Mouse (Mus musculus): ENCODE measurements around the gene Magi2.

Magi2 gene

DNA sequence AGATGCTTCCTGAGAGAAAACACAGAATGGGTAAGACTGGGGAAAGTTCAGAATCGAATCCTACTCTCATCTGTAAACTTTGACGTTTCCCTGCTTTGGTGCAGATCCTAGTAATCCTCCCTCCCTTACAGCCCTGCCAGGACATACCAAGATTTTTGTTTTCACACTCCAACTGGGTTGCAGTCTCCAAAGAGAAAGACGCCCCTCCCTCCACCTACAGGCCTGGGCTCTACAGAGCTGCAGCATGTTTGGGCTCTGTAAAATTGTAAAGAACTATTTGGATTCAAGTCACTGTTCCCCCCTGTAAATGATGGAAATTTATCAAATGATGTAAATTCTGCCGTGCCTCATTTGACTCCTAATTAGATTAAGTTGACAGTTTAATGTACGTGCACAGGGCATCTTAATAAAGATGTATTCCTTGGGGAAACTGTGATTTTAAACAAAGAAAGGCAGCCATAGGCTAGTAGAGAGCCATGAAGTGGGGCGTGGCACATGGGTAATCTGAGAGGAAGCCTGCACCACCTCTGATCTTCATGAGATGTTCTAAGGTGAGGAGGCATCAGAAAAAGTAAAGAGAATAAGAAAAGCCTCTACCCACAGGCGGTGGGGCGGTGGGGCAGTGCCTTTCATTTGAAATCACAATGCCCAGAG, 1310.7 kb downstream of the Magi2 start:
- no peak for DNase-seq

DNA sequence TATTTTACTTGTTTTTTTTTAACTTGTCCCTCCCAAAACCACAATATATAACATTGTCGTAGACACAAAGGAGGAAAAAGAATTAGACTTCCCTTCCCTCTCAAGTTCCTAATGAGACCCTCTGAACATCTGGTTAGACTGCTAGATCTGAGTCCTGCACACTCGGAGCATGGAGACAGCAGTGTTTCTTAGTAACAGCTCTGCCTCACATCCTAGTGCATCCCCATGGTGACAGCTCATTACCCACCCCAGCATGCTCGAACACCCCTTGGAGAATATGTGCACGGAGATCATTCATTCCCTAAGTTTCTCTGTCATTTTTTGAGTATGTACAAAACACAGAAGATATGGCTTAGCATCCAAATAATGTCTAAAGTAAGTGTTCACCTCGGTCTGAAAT, 1317.5 kb downstream of the Magi2 start:
- DNase-seq: no peak

DNA sequence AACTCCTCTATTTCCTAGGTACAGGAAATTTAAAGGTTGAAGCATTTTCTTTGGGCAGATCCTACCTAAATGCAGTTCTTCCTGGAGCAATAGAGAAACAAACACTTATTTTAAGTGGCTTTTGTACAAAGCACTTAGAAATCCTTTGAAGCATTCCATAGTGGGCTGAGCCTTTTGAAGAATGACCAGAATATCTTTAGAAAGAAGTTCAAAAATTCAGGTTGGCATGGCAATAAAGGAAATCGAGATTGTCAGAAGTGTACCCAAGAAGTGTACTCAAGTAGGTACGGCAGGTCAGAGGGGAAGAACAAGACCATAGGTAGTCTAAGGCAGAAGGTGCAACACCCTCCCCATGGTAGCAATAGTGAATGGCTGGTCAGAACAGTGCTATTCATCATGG, 1332.5 kb downstream of the Magi2 start:
- no peak for DNase-seq

DNA sequence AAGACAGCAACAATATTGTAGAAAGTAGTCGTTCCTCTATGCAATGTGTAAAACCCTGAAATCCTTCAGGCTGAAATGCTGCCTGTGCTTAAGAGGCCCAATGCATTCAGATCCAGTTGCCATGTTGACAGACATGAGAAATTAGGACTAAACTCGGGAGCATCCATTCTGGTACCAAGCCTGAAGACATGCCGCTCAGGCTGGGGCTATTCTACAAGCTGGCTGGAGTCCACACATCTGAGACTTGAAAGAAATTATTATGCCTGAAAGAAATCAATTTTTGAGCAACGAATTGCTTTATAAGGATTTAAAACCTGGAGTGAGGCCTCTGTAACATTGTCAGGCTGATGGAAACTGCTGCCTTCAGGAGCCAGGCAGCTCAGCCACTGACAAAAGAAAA, 1333.0 kb downstream of the Magi2 start:
- no peak for DNase-seq

DNA sequence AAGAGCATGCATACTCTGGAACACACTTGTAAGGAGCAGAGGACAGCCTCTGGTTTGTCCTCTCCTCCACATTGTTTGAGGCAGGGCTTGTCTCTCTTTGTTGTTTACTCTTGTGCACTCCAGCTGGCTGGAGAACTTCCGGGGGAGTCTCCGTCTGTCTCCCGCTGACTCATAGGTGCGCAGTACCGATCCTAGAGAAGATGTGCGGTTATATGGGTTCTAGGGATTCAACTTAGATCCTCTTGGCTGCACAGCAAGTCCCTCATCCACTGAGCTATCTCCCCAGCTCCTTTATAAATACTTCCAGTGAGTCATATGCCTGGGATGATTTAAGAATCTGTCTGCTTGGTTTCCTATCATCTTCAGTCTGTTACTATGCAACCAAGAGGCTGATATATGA, 1341.6 kb downstream of the Magi2 start:
- DNase-seq: no peak

DNA sequence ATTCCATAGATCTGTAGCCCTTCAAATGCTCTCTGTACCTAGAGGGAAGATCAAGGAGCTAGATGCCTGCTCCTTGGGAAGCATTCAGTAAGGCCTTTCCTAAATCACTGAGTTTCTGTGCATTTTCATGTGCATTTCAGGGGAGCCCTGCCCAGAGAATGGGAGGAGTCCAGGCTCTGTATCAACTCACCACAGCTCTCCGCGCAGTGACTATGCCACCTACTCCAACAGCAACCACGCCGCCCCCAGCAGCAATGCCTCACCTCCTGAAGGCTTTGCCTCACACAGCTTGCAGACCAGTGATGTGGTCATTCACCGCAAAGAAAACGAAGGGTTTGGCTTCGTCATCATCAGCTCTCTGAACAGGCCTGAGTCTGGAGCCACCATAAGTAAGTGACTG, 1342.1 kb downstream of the Magi2 start:
- no peak for DNase-seq

DNA sequence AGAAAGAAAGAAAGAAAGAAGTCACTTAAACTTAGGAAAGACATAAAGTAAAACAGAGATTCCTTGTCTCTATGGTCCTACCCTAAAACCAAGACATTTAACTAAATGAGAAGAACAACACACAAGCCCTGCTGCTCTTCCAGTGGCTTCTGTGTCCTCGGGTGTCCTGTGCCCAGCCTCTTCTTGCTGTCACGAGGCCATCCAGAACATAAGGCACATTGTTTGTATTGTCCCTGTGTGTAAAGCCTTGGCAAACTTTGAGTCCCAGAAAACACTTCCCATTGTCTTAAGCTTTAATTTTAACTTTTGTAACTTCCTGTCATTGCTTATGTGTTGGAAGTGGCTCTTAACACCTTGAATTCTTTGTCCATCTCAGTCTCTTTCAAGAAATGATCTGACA, 1348.0 kb downstream of the Magi2 start:
- no peak for DNase-seq

DNA sequence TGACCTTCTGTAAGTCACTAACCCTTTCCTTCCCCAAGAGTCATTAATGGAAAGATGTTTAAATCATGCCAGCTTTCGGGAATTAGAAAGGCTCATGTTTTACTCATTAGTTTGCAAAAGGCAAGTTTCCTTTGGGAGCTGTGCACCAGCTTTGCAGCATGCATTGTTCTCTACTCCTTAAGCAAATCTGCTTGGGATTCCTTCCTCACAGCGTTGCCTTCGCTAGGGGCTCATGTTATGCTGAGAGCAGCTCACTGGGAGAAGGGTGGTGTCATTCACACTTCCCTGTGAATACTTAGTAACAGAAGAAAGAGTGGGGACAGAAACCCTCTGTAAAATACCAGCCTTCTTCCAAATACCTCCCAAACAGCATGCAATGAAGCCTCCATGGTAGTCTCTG, 1349.0 kb downstream of the Magi2 start:
- DNase-seq: no peak

DNA sequence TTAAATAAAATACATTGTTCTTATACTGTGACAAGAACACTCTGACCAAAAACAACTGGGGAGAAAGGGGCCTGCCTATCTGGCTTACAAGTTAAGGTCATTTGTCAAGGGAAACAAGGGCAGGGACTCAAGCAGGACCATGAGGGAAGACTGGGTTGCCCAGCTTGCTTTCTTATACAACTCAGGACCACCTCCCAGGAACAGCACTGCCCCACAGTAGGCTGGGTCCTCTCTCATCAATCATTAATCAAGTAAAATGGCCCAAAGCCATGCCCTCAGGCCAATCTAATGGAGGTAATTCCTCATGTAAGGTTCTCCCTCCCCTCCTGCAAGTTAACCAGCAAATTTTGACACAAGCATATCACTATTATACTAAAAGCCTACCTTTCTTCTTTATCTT, 1349.4 kb downstream of the Magi2 start:
- no peak for DNase-seq

DNA sequence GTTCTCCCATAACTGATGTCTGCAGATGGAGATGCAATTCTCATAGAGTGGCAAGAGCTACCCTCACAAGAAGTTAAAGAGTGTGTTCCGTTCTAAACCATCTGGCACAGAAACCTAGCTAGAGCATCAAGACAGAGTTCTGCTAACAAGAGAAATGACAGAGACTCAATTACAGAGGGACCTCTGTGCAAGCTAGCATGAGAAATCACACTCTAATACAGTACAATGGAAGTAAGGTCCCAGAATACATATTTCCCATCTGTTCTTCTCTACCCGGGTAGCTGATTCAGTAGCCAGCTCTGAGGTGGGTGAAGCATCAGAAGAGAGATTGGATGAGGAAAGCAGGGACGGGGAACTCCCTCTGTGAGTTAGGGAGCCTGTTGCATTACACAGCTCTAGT, 1351.8 kb downstream of the Magi2 start:
- no peak for DNase-seq

DNA sequence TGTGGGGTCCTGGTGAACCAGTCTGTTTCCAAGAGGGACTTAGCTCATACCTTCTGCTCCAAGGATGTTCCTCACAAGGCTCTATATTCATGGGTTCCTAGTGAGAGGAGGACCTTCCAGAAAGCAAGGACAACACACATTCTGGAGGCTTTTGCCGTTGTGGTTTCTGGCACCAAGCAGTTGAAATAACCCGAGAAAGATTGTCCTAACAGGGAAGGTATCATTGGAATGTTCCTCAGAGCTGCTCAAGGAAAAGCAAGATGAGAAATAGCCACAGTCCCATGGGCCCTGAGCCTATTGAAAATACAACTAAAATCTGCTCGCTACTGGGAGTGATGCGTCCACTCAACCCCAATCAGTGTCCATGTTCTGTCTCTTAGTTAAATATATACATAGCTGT, 1353.8 kb downstream of the Magi2 start:
- no peak for DNase-seq

DNA sequence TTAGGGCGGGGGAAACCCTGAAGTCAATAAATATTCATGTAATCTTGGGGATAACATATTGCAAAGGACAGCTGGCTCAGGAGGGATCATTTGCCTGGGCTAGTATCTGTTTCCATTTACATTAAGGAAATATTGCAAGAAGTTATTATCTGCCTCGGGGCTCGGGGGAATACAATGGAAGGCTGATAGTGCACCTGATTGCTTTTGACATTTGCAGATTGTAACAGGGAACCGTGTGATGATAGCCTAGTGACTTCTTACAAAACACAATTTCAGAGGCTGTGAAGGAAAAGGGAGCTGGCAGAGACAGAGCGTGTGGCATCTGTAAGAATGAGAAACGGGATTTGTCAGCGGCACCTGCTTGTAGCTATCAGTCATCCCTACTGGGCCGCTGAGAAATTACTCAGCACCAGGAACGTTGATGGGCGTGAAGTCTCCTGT, 1356.2 kb downstream of the Magi2 start:
- peak in 1 of 2 experiments; percentile 24 for DNase-seq

DNA sequence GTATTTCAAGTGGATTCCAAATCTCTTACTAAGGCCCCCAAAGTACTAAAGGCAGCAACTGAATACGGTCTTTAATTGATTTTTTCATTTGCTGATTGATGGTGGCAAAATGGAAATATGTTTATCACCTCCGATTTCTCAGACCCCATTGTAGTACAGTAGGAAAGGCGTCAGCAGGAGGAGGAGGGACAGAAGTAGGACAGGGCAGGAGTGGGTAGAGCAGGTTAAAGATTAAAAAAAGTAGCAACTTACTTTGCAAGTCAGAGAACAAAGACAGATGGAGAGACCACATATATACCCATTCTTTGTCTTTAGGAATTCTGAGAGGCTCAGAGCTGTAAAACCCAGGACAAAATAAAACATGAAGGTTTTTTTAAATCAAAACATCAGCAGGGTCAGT, 1356.8 kb downstream of the Magi2 start:
- no peak for DNase-seq

DNA sequence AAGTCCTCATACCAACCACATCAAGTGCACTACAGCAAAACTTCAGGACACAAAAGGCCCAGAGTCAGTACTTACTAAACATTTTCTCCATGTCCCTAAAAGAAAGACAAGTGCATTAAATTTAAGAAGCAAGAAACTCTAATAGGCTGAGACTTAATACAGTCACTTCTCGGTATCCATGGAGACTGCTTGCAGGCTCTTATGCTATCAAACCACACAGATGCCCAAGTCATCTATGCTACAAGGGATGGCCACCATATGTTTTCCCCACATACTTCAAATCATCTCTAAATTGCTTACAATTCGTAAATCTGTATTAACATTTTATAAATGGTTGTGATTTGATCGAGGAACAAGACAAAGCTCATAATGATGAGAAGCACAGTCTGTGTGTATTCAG, 1357.9 kb downstream of the Magi2 start:
- DNase-seq: no peak

DNA sequence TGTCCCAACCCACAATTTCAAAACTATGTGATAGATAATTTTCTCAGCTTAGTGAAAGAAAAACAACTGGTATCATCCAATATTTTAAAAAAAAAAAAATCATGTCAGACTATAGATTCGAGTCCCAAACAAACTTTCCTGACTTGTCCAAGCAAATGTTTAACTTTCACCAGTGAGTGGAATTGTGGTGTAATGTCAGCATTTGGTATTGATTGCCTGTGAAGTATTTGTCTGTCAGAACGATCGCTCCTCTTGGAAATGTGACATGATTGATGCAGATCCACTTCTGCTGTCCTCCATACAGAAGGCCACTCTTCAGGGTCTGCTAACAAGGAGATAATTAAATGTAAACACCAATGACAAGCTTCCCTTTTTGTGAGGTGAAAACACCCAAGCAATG, 1362.9 kb downstream of the Magi2 start:
- DNase-seq: no peak

DNA sequence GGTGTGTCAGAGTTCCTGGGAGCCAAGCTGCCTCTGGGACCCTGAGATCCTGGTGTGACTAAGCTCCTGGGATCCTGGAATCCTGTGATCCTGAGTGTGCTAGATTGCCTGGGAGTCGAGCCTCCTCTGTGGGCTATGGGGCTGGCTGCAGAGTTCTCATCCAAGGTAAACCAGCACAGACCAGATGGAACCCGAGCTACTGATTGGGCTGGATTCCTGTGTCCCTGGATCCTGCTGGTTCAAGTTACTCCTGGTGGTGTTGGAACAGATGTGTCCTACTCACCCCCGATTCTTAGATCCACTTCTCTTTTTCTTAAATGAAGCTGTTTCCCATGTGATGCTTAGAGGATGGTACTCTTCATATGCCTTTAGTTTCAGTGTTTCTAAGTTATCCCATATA, 1371.4 kb downstream of the Magi2 start:
- DNase-seq: no peak

DNA sequence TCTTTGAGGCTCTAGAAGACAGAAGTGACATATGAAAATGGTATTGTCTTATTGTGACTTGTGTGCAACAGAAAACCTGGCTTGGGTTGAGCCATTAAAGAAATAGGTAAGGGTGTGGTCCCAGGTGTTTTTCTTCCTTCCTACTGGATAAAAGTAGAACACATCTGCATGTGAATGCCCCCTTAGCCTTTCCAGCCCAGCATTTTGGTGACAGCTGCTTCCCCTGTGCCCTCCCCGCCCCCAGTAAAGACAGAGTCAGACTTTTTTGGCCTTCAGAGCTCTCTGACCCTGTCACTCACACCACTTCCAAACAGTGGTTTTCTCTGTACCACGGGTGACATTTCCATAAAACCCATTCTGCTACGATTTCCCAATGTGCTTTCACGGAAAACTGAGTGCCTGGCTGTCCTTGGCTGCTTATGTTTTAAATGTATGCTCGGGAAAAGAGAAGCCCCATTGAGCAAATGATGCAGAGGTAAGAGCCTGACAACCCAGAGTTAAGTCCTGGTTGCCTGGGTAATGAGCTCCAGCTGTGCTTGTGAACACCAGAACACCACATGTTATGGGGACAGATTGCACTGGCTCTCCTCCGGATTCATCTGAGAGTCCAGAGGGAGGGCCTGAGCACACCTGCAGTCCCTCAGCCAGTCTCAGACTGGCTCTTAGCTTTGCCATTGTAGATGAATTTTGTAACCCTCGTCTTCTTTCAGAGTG, 1377.1 kb downstream of the Magi2 start:
- no peak for DNase-seq

DNA sequence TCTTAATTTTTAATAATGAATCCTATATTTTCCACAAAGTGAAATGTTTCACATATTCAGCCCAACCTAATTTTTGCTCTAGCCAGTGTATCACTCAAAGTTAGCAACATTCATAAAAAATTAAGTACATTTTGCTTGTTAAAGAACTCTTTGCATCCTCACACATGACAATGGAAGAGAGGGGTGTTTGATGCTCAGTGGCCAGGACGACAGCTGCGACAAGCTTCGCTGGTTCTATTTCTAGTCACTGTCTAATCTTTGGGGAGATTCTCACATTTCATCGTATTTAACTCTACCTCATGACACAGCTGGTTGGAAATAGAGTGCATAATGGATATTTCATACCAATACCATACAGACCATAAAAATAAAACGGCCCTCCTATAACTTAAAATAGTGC, 1379.7 kb downstream of the Magi2 start:
- no peak for DNase-seq

DNA sequence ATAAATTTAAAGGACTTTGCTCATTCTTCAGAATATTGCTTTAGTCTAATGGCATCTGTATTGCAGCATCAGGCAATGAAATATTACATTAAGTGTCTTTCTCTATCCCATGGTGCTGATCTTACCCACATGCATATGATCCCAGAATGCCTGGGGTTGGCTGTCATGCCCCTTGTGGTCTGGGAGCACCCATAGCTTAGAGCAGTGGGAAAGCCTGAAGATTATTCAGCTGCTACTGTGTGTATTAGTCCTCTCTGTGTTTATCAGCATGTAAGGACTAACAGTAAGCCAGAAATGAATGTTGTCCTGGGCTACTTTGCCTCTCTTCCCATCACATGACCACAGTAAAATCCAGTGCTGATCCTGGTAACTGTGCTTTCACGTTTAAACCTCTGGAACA, 1380.7 kb downstream of the Magi2 start:
- no peak for DNase-seq

DNA sequence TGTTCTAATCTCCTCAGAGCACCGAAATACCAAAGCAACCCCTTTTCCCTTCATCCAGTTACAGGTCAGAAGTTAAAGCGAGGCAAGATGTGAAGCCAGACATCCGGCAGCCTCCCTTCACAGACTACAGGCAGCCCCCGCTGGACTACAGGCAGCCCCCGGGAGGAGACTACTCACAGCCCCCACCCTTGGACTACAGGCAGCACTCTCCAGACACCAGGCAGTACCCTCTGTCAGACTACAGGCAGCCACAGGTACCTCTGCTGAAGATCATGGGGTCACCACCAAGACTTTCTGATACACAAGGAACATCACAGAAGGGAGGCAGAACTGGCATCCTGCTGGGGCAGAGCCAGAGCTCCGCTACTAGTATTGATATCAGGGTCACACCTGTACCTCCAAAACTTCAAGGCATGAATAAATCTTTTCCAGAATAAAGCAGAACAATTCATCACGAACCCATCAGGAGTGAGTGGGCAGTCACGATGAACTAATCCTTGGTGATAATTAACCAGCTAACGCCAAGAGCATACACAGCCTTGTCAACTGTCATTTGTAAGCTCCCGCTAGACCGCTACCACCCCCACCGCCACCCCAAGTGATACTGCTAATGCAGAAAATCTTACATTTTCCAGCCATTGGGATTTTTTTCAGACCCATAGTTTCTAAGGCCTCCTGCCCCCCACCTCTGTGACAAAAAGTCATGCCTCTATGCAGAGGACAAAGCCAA, 1382.5 kb downstream of the Magi2 start:
- DNase-seq: no peak

DNA sequence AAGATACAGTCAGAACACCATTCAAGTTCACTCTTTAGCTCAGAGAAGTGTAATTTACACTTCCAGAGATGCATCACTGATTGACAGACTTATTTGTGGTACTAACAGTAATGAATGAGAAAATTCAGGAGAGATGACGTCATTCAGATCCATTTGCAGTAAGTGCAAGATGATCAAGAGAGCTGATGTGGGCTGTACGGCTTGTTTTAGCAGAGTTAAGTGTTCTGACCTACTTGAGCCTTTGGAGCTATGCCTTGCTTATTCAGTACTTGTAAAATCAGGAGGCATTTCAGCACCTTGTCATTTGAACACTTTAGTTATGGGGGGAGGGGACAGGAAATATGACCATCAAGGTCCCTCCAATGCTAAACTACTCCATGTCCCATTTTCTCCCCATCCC, 1383.8 kb downstream of the Magi2 start:
- DNase-seq: no peak

DNA sequence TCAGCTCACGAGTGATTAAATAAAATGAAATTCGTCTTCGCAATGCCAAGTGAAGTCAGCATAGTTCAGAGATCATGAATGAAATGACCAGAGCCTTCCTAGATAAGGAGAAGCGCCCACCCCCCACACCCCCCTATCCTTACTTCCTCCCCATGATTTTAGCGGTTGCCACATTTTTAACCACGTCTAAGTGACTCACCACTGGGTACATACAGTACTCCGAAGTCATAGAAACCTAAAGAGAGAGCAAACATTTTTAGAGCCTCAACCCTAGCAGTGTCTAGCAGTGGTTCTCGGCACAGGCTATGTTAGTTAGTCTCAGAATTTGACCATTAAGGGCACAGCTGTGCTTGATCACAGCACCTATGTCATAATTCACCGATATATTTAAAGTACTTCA, 1385.8 kb downstream of the Magi2 start:
- DNase-seq: no peak

DNA sequence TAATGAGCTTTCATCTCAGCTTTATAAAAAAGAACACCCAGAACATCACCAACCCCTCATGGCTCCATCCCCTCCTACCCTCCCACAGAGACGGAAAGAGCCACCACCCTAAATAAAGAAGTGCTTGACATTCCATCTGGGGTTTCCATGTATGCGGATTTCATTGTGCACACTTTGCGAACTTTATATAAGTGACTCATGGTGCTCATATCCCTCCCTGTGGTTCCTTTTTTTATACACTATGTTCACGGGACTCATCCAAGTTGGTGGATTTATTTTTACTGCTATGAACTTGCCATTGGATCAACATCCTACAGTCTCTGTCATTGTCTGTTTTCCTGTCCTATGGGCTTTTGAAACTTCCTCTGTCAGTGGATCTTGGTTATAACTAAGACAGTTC, 1388.1 kb downstream of the Magi2 start:
- DNase-seq: no peak
